Mouse (Mus musculus): ENCODE measurements around the gene Neil1. TPM values are rescaled to one million over a fixed set of nuclear protein-coding genes. Genes with fewer than 3 reads are reported as not detected.

Gene Neil1
- polyA plus RNA-seq (2012; rRNA removed): 7.5 and 9.3 TPM in 2 replicates

GRCm38 (mm10) chr9:57148144-57148878 lies at the start of gene Neil1:
Neil1 (minus strand) TSS chr9:57148305.

GRCm38 (mm10) chr9:57158013-57158470 lies 9.9 kb upstream of the Neil1 start, which contains the start of gene Commd4:
Commd4 (minus strand) TSS chr9:57158331.

GRCm38 (mm10) chr9:57130577-57131433 lies 17.3 kb downstream of the Neil1 start, which contains the start of gene Man2c1:
Man2c1 (plus strand) TSS chr9:57130690.

Other genes starting within 250 kb of the Neil1 start
- 6.7 and 8.9 TPM in 2 replicates for gene Snx33, start 219.9 kb downstream of the Neil1 start, polyA plus RNA-seq (2012; rRNA removed)
- gene Imp3, start 210.8 kb downstream of the Neil1 start, polyA plus RNA-seq (2012; rRNA removed): 103 and 126 TPM in 2 replicates
- gene Snupn, start 197.4 kb downstream of the Neil1 start, polyA plus RNA-seq (2012; rRNA removed): 16.5 and 19.8 TPM in 2 replicates
- 26.1 and 37.2 TPM in 2 replicates for gene Ptpn9, start 153.4 kb downstream of the Neil1 start, polyA plus RNA-seq (2012; rRNA removed)
- gene Sin3a, start 76.3 kb downstream of the Neil1 start, polyA plus RNA-seq (2012; rRNA removed): 55.8 and 88.4 TPM in 2 replicates
- gene Man2c1, start 17.6 kb downstream of the Neil1 start, polyA plus RNA-seq (2012; rRNA removed): 80.1 and 106 TPM in 2 replicates
- gene Commd4, start 10.0 kb upstream of the Neil1 start, polyA plus RNA-seq (2012; rRNA removed): 133 and 143 TPM in 2 replicates
- gene Trcg1, start 88.3 kb upstream of the Neil1 start, polyA plus RNA-seq (2012; rRNA removed): not detected in 2 replicates
- gene 1700017B05Rik, start 114.3 kb upstream of the Neil1 start, polyA plus RNA-seq (2012; rRNA removed): 6.3 and 9.0 TPM in 2 replicates